Mouse (Mus musculus) neural tube, embryonic 11.5 days (tissue): Measurements from ENCODE around the gene Tfeb. TPM values are rescaled to one million over a fixed set of nuclear protein-coding genes. Genes with fewer than 3 reads are reported as not detected.

ENCODE experiments used
- ATAC-seq: fragments of 200-750 bp; cut with Nextera tagmentation; 2 replicates; pipeline ENCODE4 v1.8.0; 2017; ENCODE audit warnings: moderate number of reproducible peaks, mild to moderate bottlenecking, moderate TSS enrichment, moderate library complexity; ENCODE audit not compliant: insufficient read depth, low FRiP score, low TSS enrichment
- DNase-seq: peaks from one replicate; pipeline ENCODE4 v3.0.0-alpha.2; 2015; ENCODE audit warnings: low spot score
- H3K27ac ChIP-seq: fragments of 300-500 bp; sonication (generic); 2 replicates; pipeline ENCODE4 v1.5.1; 2014; ENCODE audit warnings: low read depth, mild to moderate bottlenecking, low read length
- H3K27me3 ChIP-seq: fragments of 300-500 bp; sonication (generic); 2 replicates; pipeline ENCODE4 v1.6.1; 2014; ENCODE audit warnings: mild to moderate bottlenecking, low read length, mixed read lengths; ENCODE audit not compliant: control insufficient read depth, insufficient read depth
- H3K36me3 ChIP-seq: fragments of 300-500 bp; sonication (generic); 2 replicates; pipeline ENCODE4 v1.6.1; 2014; ENCODE audit warnings: mild to moderate bottlenecking, low read length, moderate library complexity, mixed read lengths; ENCODE audit not compliant: control insufficient read depth, insufficient read depth
- H3K4me1 ChIP-seq: fragments of 300-500 bp; sonication (generic); 2 replicates; pipeline ENCODE4 v1.6.1; 2014; ENCODE audit warnings: low read length, mixed read lengths; ENCODE audit not compliant: control insufficient read depth, insufficient read depth
- H3K4me2 ChIP-seq: fragments of 300-500 bp; sonication (generic); 2 replicates; pipeline ENCODE4 v1.6.1; 2014; ENCODE audit warnings: low read depth, mild to moderate bottlenecking, moderate library complexity
- H3K4me3 ChIP-seq: fragments of 300-500 bp; sonication (generic); 2 replicates; pipeline ENCODE4 v1.5.1; 2014; ENCODE audit warnings: low read depth, low read length
- H3K9ac ChIP-seq: fragments of 300-500 bp; sonication (generic); 2 replicates; pipeline ENCODE4 v1.6.1; 2014; ENCODE audit warnings: mild to moderate bottlenecking, low read length
- H3K9me3 ChIP-seq: fragments of 300-500 bp; sonication (generic); 2 replicates; pipeline ENCODE4 v1.6.1; 2016; ENCODE audit warnings: low read length; ENCODE audit not compliant: control insufficient read depth
- WGBS: fragments of 180-500 bp; shearing (Covaris S2); extraction: QIAGEN DNeasy Blood & Tissue Kit; methylation state at CpG from one replicate; pipeline ENCODE4 v1.1.7; 2014; 5-methylcytosine and 5-hydroxymethylcytosine counted together
- polyA plus RNA-seq: library from polyadenylated mRNA; unstranded; fragments of >200 nt; fragmentation: Nextera tagmentation; extraction: Ambion mirVana; gene quantifications from 2 replicates; pipeline ENCODE4 v1.2.1, GENCODE M21; 2014

Gene Tfeb
- polyA plus RNA-seq, 1 experiment from 2014 or later, result 1.8 TPM

GRCm38 (mm10) chr17:47694503-47695336 lies 42.1 kb upstream of the Tfeb start, which contains the start of gene Prickle4:
Gene Prickle4 (minus strand): TSS chr17:47694736.
- 1% methylated on average over 58 of the region's 82 CpGs for WGBS
- Histone ChIP-seq H3K4me1 (no peaks in the 10 kb centered on the region), H3K4me3 (peak within 1 kb of the TSS; percentile 48), H3K4me2 (peak within 1 kb of the TSS; percentile 66), H3K27me3 (no peaks in the 10 kb centered on the region), H3K9me3 (no peaks in the 10 kb centered on the region), H3K27ac (peak within 1 kb of the TSS; percentile 45; the same call in 1 of the 2 replicates), H3K36me3 (no peaks in the 10 kb centered on the region), H3K9ac (peak within 1 kb of the TSS; percentile 72)
- ATAC-seq (peak; percentile 94), DNase-seq (peak; percentile 98)

GRCm38 (mm10) chr17:47695337-47695710 lies 41.5 kb upstream of the Tfeb start:
- peak; percentile 9; the same call in 1 of the 2 replicates for ATAC-seq
- peak overlapping the region; percentile 72 for H3K9ac ChIP-seq
- WGBS, result under 1% methylated on average over 18 of the region's 23 CpGs
- DNase-seq, result no peak
- H3K4me2 ChIP-seq, result peak overlapping the region; percentile 66
- H3K27ac ChIP-seq, result no peak overlapping the region
- H3K36me3 ChIP-seq, result no peaks in the 10 kb centered on the region
- H3K27me3 ChIP-seq, result no peaks in the 10 kb centered on the region
- no peaks in the 10 kb centered on the region for H3K9me3 ChIP-seq
- no peaks in the 10 kb centered on the region for H3K4me1 ChIP-seq
- H3K4me3 ChIP-seq, result peak overlapping the region; percentile 48

- H3K4me3 ChIP-seq, result no peak overlapping the region
- DNase-seq (no peak), ATAC-seq (no peak)
- no peaks in the 10 kb centered on the region for H3K9me3 ChIP-seq
- H3K27ac ChIP-seq, result no peak overlapping the region
- no peak overlapping the region for H3K4me2 ChIP-seq
- no peak overlapping the region for H3K9ac ChIP-seq
- no peaks in the 10 kb centered on the region for H3K4me1 ChIP-seq
- WGBS, result 91% methylated on average over 10 of the region's 10 CpGs
- H3K36me3 ChIP-seq, result no peaks in the 10 kb centered on the region
- H3K27me3 ChIP-seq, result peaks cover 4% of the 10 kb centered on the region; the same call in 1 of the 2 replicates
Measured at GRCm38 (mm10) chr17:47698156-47698555, 38.7 kb upstream of the Tfeb start.

- no peaks in the 10 kb centered on the region for H3K36me3 ChIP-seq
- 84% methylated on average over 2 of the region's 2 CpGs for WGBS
Measured at GRCm38 (mm10) chr17:47699055-47699454, 37.8 kb upstream of the Tfeb start.

GRCm38 (mm10) chr17:47701793-47702192 lies 35.0 kb upstream of the Tfeb start:
- no peaks in the 10 kb centered on the region for H3K4me1 ChIP-seq
- no peak overlapping the region for H3K4me3 ChIP-seq
- H3K9me3 ChIP-seq, result no peaks in the 10 kb centered on the region
- peaks cover 7% of the 10 kb centered on the region; the same call in 1 of the 2 replicates for H3K27me3 ChIP-seq
- H3K36me3 ChIP-seq, result no peaks in the 10 kb centered on the region
- no peak for DNase-seq
- no peak overlapping the region for H3K4me2 ChIP-seq
- no peak for ATAC-seq
- WGBS, result 82% methylated on average over 9 of the region's 9 CpGs
- H3K27ac ChIP-seq, result no peak overlapping the region
- H3K9ac ChIP-seq, result no peak overlapping the region

More at GRCm38 (mm10) chr17:47699055-47699454, 37.8 kb upstream of the Tfeb start:
- Histone ChIP-seq H3K4me1 (no peaks in the 10 kb centered on the region), H3K9me3 (no peaks in the 10 kb centered on the region), H3K27ac (no peak overlapping the region), H3K4me2 (no peak overlapping the region), H3K9ac (no peak overlapping the region), H3K27me3 (peaks cover 7% of the 10 kb centered on the region; the same call in 1 of the 2 replicates), H3K4me3 (no peak overlapping the region)
- DNase-seq, result no peak
- ATAC-seq, result no peak

GRCm38 (mm10) chr17:47702548-47703345 lies 34.1 kb upstream of the Tfeb start:
- WGBS, result 28% methylated on average over 28 of the region's 28 CpGs
- no peak overlapping the region for H3K27ac ChIP-seq
- DNase-seq (no peak), ATAC-seq (no peak)
- peaks cover 7% of the 10 kb centered on the region; the same call in 1 of the 2 replicates for H3K27me3 ChIP-seq
- H3K36me3 ChIP-seq, result no peaks in the 10 kb centered on the region
- no peaks in the 10 kb centered on the region for H3K9me3 ChIP-seq
- no peak overlapping the region for H3K4me2 ChIP-seq
- H3K9ac ChIP-seq, result peak overlapping the region; percentile 18; the same call in 1 of the 2 replicates
- H3K4me3 ChIP-seq, result no peak overlapping the region
- no peaks in the 10 kb centered on the region for H3K4me1 ChIP-seq

GRCm38 (mm10) chr17:47703556-47703955 lies 33.3 kb upstream of the Tfeb start:
- Histone ChIP-seq H3K4me3 (no peak overlapping the region), H3K9me3 (no peaks in the 10 kb centered on the region), H3K9ac (peak overlapping the region; percentile 18; the same call in 1 of the 2 replicates), H3K4me2 (no peak overlapping the region), H3K4me1 (no peaks in the 10 kb centered on the region), H3K36me3 (no peaks in the 10 kb centered on the region), H3K27me3 (peaks cover 7% of the 10 kb centered on the region; the same call in 1 of the 2 replicates), H3K27ac (no peak overlapping the region)
- no peak for ATAC-seq
- no peak for DNase-seq
- 18% methylated on average over 20 of the region's 20 CpGs for WGBS

- Histone ChIP-seq H3K27me3 (peaks cover 7% of the 10 kb centered on the region; the same call in 1 of the 2 replicates), H3K4me3 (no peak overlapping the region), H3K4me1 (no peaks in the 10 kb centered on the region), H3K27ac (no peak overlapping the region), H3K9me3 (no peaks in the 10 kb centered on the region), H3K9ac (no peak overlapping the region), H3K4me2 (no peak overlapping the region), H3K36me3 (no peaks in the 10 kb centered on the region)
- no peak for ATAC-seq
- no peak for DNase-seq
- 76% methylated on average over 4 of the region's 4 CpGs for WGBS
Measured at GRCm38 (mm10) chr17:47704692-47705091, 32.1 kb upstream of the Tfeb start.
